Mouse (Mus musculus) heart, embryonic 11.5 days (tissue): ENCODE data around the gene Myl3. TPM values are rescaled to one million over a fixed set of nuclear protein-coding genes. Genes with fewer than 3 reads are reported as not detected.
A peak's percentile ranks its signal among the peaks of the same experiment; 100 is the strongest.

Source experiments
- ATAC-seq: fragments of 200-750 bp; cut with Nextera tagmentation; replicated peaks from 2 replicates; pipeline ENCODE4 v1.8.0; 2017; ENCODE audit warnings: moderate library complexity; ENCODE audit not compliant: insufficient number of reproducible peaks, low FRiP score, low TSS enrichment
- H3K27ac ChIP-seq: fragments of 300-500 bp; sonication (generic); 2 replicates; pipeline ENCODE4 v1.5.1; 2014; ENCODE audit warnings: mild to moderate bottlenecking, low read depth, low read length
- H3K27me3 ChIP-seq: fragments of 300-500 bp; sonication (generic); 2 replicates; pipeline ENCODE4 v1.6.1; 2014; ENCODE audit warnings: mild to moderate bottlenecking, low read length, mixed read lengths; ENCODE audit not compliant: control insufficient read depth, insufficient read depth
- H3K36me3 ChIP-seq: fragments of 300-500 bp; sonication (generic); 2 replicates; pipeline ENCODE4 v1.6.1; 2014; ENCODE audit warnings: mild to moderate bottlenecking, low read length, moderate library complexity, mixed read lengths; ENCODE audit not compliant: control insufficient read depth, insufficient read depth
- H3K4me1 ChIP-seq: fragments of 300-500 bp; sonication (generic); 2 replicates; pipeline ENCODE4 v1.6.1; 2014; ENCODE audit warnings: low read length; ENCODE audit not compliant: control insufficient read depth, insufficient read depth
- H3K4me2 ChIP-seq: fragments of 300-500 bp; sonication (generic); 2 replicates; pipeline ENCODE4 v1.6.1; 2014; ENCODE audit warnings: mild to moderate bottlenecking, moderate library complexity
- H3K4me3 ChIP-seq: fragments of 300-500 bp; sonication (generic); 2 replicates; pipeline ENCODE4 v1.5.1; 2014; ENCODE audit warnings: low read depth, low read length
- H3K9ac ChIP-seq: fragments of 300-500 bp; sonication (generic); 2 replicates; pipeline ENCODE4 v1.6.1; 2014; ENCODE audit warnings: mild to moderate bottlenecking, low read depth, low read length, moderate library complexity
- H3K9me3 ChIP-seq: fragments of 300-500 bp; sonication (generic); replicated peaks from 2 replicates; pipeline ENCODE4 v1.6.1; 2016; ENCODE audit warnings: low read length; ENCODE audit not compliant: control insufficient read depth
- WGBS: fragments of 180-500 bp; shearing (Covaris S2); extraction: QIAGEN DNeasy Blood & Tissue Kit; methylation state at CpG from one replicate; pipeline ENCODE4 v1.1.7; 2014; ENCODE audit not compliant: insufficient replicate concordance; 5-methylcytosine and 5-hydroxymethylcytosine counted together
- polyA plus RNA-seq: library from polyadenylated mRNA; unstranded; fragments of >200 nt; fragmentation: Nextera tagmentation; extraction: Ambion mirVana; gene quantifications from 2 replicates; pipeline ENCODE4 v1.2.1, GENCODE M21; 2014

Gene Myl3
- polyA plus RNA-seq, 1 experiment from 2014 or later, result 3,236 TPM

DNA sequence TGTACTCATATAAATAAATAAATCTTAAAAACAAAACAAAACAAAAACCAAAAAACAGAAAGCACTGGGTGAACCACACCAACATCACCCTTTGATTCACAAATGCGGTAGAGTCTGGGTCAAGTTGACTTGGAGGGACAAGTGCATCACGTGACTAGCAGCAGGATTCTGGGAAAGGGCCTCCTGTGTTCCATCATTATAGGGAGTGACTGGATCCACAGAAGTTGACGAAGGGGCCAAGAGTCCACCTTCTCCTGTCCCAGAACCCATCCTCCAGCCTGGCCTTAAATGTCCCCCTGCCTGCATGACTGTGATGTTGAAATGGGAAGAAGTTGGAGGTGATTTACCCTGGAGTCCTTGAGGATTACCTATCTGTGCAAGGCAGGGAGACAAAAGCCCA, 22.9 kb upstream of the Myl3 start:
- H3K4me2 ChIP-seq, result no peak overlapping the region
- peaks cover 14% of the 10 kb centered on the region; the same call in 1 of the 2 replicates for H3K36me3 ChIP-seq
- H3K9me3 ChIP-seq, result no peaks in the 10 kb centered on the region
- peaks cover 5% of the 10 kb centered on the region for H3K4me1 ChIP-seq
- H3K4me3 ChIP-seq, result no peak overlapping the region
- WGBS, result 67% methylated on average over 3 of the region's 3 CpGs
- no peak overlapping the region for H3K9ac ChIP-seq
- ATAC-seq, result no peak
- no peaks in the 10 kb centered on the region for H3K27me3 ChIP-seq
- no peak overlapping the region for H3K27ac ChIP-seq

- 67% methylated on average over 5 of the region's 5 CpGs for WGBS
- no peak overlapping the region for H3K27ac ChIP-seq
These were observed 21.7 kb upstream of the Myl3 start for GRCm38 (mm10) chr9:110719977-110720376.

GRCm38 (mm10) chr9:110722060-110722459, 19.6 kb upstream of the Myl3 start:
- Histone ChIP-seq H3K9me3 (no peaks in the 10 kb centered on the region), H3K4me2 (no peak overlapping the region), H3K4me1 (peaks cover 9% of the 10 kb centered on the region), H3K27me3 (peaks cover 3% of the 10 kb centered on the region), H3K4me3 (no peak overlapping the region), H3K36me3 (peaks cover 16% of the 10 kb centered on the region), H3K9ac (no peak overlapping the region), H3K27ac (no peak overlapping the region)
- WGBS, result 91% methylated on average over 10 of the region's 10 CpGs
- no peak for ATAC-seq

More at GRCm38 (mm10) chr9:110719977-110720376, 21.7 kb upstream of the Myl3 start:
- H3K36me3 ChIP-seq, result peaks cover 17% of the 10 kb centered on the region
- H3K4me3 ChIP-seq, result no peak overlapping the region
- no peaks in the 10 kb centered on the region for H3K9me3 ChIP-seq
- no peaks in the 10 kb centered on the region for H3K27me3 ChIP-seq
- H3K9ac ChIP-seq, result no peak overlapping the region
- peaks cover 5% of the 10 kb centered on the region for H3K4me1 ChIP-seq
- ATAC-seq, result no peak
- H3K4me2 ChIP-seq, result no peak overlapping the region

DNA sequence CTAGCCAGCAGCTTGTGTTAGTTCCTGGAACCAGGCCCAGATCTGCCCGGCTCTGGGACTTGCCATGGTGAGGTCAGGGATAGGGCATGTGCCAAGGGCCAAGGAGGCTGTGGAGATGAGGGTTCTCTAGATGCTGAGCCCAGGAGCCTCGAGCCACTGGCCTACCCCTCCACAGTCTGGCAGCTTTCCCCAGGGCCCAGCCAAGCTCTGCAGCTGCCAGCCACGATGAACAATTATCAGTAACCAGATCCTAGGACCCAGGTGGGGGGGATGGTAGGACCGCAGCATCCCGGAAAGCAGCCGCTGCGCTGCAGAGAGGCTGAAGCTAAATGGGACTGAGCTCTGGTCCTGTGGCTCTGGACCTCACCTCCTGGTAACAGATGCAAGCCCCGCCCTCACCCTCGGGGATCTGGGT, 15.9 kb upstream of the Myl3 start:
- Histone ChIP-seq H3K9me3 (no peaks in the 10 kb centered on the region), H3K9ac (no peak overlapping the region), H3K4me1 (peaks cover 7% of the 10 kb centered on the region; the same call in 1 of the 2 replicates), H3K4me2 (no peak overlapping the region), H3K27me3 (peaks cover 11% of the 10 kb centered on the region), H3K36me3 (peaks cover 18% of the 10 kb centered on the region), H3K27ac (no peak overlapping the region), H3K4me3 (no peak overlapping the region)
- ATAC-seq, result no peak
- 26% methylated on average over 9 of the region's 9 CpGs for WGBS

DNA sequence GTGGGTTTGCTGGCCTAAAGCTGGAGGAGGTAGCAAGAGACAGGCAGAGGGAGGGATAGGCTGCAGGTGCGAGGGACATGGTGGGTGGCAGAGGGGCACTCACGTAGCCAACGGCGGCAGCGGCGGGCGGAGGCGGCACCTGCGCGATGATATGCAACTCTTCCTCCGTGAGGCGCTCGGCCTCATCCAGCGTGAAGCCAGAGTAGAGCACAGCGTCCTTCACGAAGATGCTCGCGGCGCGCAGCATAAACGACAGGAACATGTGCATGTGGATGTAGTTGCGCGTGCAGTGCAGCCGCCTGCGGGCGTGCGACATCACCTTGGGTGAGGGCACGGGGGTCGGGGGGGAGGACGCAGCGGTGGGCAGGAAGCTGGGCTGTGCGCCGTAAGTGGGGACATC, 14.8 kb upstream of the Myl3 start:
- Histone ChIP-seq H3K9me3 (no peaks in the 10 kb centered on the region), H3K36me3 (peaks cover 14% of the 10 kb centered on the region), H3K4me3 (no peak overlapping the region), H3K27ac (no peak overlapping the region), H3K4me2 (no peak overlapping the region), H3K27me3 (peaks cover 11% of the 10 kb centered on the region), H3K4me1 (peaks cover 10% of the 10 kb centered on the region), H3K9ac (no peak overlapping the region)
- WGBS, result 39% methylated on average over 31 of the region's 33 CpGs
- no peak for ATAC-seq

DNA sequence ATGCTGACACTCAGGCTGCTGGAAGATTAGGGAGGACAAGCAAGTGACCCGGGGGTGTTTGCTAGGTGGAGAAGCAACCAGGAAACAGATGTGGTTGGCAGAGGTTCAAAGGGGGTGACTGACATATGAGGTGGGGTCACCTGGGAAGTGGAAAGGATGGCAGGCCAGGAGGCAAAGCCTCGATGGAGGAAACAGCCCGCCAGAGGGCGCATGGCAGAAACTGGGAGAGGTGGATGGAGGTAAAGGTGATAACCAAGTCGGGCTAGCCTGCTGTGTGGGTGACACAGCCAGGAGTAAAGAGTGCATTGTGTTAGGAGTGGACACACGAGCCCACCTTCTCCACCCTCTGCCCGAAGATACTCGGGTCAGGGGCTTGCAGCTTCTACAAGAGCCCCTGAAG, 11.8 kb upstream of the Myl3 start:
- no peaks in the 10 kb centered on the region for H3K9me3 ChIP-seq

DNA sequence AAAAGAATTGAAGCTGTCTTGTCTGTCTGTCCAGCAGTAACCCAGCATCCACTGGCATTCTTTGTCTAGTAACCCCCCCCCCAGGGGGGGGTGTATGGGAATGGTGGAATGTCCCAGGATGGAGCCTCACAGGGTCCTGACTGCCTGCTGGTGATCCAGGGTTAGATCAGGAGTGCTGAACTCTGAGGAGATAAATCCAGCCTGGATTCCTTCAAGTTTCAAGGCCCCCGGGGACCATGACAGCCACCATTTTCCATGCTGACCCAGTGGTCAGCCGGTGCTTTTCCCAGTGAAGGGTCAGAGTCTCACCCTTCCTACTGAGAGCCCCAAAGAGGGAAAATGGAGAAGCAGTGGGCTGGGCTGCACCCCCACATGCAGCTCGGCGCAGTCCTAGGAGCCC, 9.8 kb upstream of the Myl3 start:
- Histone ChIP-seq H3K4me1 (peaks cover 40% of the 10 kb centered on the region), H3K4me2 (peak overlapping the region; percentile 90), H3K9me3 (no peaks in the 10 kb centered on the region), H3K27ac (peak overlapping the region; percentile 15; the same call in 1 of the 2 replicates), H3K4me3 (peak overlapping the region; percentile 45; the same call in 1 of the 2 replicates), H3K36me3 (0 out of 2 replicates have a peak, but pooled peaks cover 2% of the 10 kb centered on the region), H3K9ac (0 out of 2 replicates have a peak overlapping the region, but pooled peaks have one; percentile 2), H3K27me3 (peaks cover 13% of the 10 kb centered on the region)
- 52% methylated on average over 4 of the region's 4 CpGs for WGBS
- ATAC-seq, result no peak

More for the DNA sequence above, 11.8 kb upstream of the Myl3 start:
- no peak overlapping the region for H3K27ac ChIP-seq
- no peak overlapping the region for H3K4me3 ChIP-seq
- H3K4me1 ChIP-seq, result peaks cover 36% of the 10 kb centered on the region
- WGBS, result 28% methylated on average over 8 of the region's 8 CpGs
- no peak for ATAC-seq
- no peak overlapping the region for H3K9ac ChIP-seq
- peaks cover 14% of the 10 kb centered on the region for H3K27me3 ChIP-seq
- no peak overlapping the region for H3K4me2 ChIP-seq
- H3K36me3 ChIP-seq, result peaks cover 4% of the 10 kb centered on the region; the same call in 1 of the 2 replicates

DNA sequence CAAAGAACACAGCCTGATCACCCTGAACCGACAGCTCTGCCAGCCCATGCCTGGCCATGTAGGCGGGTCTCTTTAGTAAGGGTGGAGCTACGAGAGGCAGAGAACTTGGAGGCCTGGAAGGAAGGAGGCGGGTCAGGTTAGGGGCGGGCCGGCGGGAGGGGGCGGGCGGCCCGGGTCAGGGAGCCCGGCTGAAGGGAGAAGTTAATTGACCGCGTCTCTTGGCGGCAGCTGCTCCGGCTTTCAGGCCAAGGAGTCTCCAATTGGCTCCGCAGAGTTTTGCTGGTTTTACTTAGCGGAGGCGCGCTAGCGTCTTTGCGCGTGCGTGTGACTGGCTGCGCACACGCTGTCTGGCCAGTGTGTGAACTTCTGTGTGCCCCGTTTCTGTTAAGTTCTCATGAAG, 9.0 kb upstream of the Myl3 start:
- Histone ChIP-seq H3K9me3 (no peaks in the 10 kb centered on the region), H3K36me3 (0 out of 2 replicates have a peak, but pooled peaks cover 2% of the 10 kb centered on the region), H3K4me2 (peak overlapping the region; percentile 90), H3K27ac (0 out of 2 replicates have a peak overlapping the region, but pooled peaks have one; percentile 46), H3K4me3 (peak overlapping the region; percentile 45), H3K4me1 (peaks cover 40% of the 10 kb centered on the region), H3K9ac (peak overlapping the region; percentile 65), H3K27me3 (peaks cover 5% of the 10 kb centered on the region)
- ATAC-seq, result peak; percentile 90
- WGBS, result under 1% methylated on average over 26 of the region's 26 CpGs

- WGBS, result 9% methylated on average over 8 of the region's 8 CpGs
- Histone ChIP-seq H3K4me1 (peaks cover 40% of the 10 kb centered on the region), H3K4me3 (peak overlapping the region; percentile 45), H3K27ac (0 out of 2 replicates have a peak overlapping the region, but pooled peaks have one; percentile 46), H3K4me2 (peak overlapping the region; percentile 90), H3K27me3 (peaks cover 3% of the 10 kb centered on the region; the same call in 1 of the 2 replicates), H3K36me3 (0 out of 2 replicates have a peak, but pooled peaks cover 2% of the 10 kb centered on the region), H3K9ac (peak overlapping the region; percentile 65), H3K9me3 (no peaks in the 10 kb centered on the region)
- ATAC-seq, result no peak
These were observed 8.6 kb upstream of the Myl3 start for GRCm38 (mm10) chr9:110733102-110733501.
